Mouse (Mus musculus): Measurements from ENCODE around the gene Impdh1. TPM values are rescaled to one million over a fixed set of nuclear protein-coding genes. Genes with fewer than 3 reads are reported as not detected.
"Not testable (repeated sequence)": the region's sequence is repeated elsewhere in the genome, so short reads cannot be mapped to it uniquely, and the experiment has no call there.

Impdh1 gene
- total and polyA plus RNA-seq, 2 experiments from 2014 or later: 18.9 to 25.7 TPM

DNA sequence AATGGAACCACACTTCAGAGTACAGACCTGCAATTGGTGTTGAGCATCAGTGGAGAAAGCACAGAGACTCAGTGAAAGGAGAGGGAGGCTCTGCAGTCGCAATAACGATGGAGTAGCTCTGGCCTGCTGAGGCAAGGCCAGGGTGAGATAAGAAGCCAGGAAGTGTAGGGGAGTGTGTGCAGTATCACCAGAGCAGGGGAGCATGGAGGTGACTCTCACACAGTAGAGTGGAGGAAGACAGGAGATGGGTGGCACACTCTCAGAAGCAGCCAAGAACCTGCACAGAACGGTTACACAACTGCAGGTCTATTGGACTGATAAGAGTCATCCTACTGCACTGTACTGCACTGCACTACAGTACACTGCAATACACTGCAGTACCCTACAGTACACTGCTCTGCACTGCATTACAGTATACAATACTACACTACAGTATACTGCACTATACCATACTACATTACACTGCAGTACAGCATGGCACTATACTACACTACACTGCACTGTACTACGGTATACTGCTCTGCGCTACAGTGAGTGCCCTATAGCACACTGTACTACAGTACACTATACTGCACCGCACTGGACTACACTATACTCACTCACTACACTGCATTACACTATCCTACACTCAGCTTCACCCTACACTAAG lies 13.2 kb upstream of the Impdh1 start:
- no peaks in the 10 kb centered on the region for H3K36me3 ChIP-seq (replicated peaks; ENCODE audit: control insufficient read depth, insufficient read depth, low read length)
- DNase-seq (ENCODE audit: low spot score): no peak
- TF ChIP-seq EP300 (IDR thresholded peaks at IDR 0.05; ENCODE audit: low read depth): no peak
- TF ChIP-seq CTCF (IDR thresholded peaks at IDR 0.05; ENCODE audit: low read depth): no peak
- H3K4me3 ChIP-seq (ENCODE audit: low read depth, low read length): no peak overlapping the region
- no peaks in the 10 kb centered on the region for H3K9me3 ChIP-seq (replicated peaks; ENCODE audit: control insufficient read depth, low read length)
- H3K4me2 ChIP-seq (ENCODE audit: low read depth, low read length): no peak overlapping the region
- H3K27ac ChIP-seq (ENCODE audit: low read depth): no peak overlapping the region
- H3K4me1 ChIP-seq (ENCODE audit: control insufficient read depth, insufficient read depth): no peaks in the 10 kb centered on the region
- WGBS: 60% methylated on average over 6 of the region's 6 CpGs
- no peak for ATAC-seq (ENCODE audit: insufficient read depth, low read depth)
- no peak overlapping the region for H3K9ac ChIP-seq (replicated peaks; ENCODE audit: low read depth, low read length)
- H3K27me3 ChIP-seq (ENCODE audit: control insufficient read depth, insufficient read depth, low read length): no peaks in the 10 kb centered on the region

DNA sequence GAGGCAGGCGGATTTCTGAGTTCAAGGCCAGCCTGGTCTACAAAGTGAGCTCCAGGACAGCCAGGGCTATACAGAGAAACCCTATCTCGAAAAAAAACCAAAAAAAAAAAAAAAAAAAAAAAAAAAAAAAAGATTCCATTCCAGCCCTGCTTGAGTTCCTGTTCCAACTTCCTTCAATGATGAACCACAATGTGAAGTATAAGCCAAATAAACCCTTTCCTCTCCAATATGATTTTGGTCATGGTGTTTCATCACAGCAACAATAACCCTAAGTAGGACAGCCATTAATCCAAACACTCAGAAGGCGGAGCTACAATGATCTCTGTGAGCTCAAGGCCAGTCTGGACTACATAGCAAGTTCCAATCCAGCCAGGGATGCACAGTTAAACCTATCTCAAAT lies 1.6 kb upstream of the Impdh1 start:
- H3K9ac ChIP-seq (replicated peaks; ENCODE audit: low read depth, low read length); H3K27ac ChIP-seq (ENCODE audit: low read depth); H3K36me3 ChIP-seq (replicated peaks; ENCODE audit: control insufficient read depth, insufficient read depth, low read length); H3K9me3 ChIP-seq (replicated peaks; ENCODE audit: control insufficient read depth, low read length); H3K4me2 ChIP-seq (ENCODE audit: low read depth, low read length); ATAC-seq (ENCODE audit: insufficient read depth, low read depth); H3K4me3 ChIP-seq (ENCODE audit: low read depth, low read length); DNase-seq (ENCODE audit: low spot score); H3K27me3 ChIP-seq (ENCODE audit: control insufficient read depth, insufficient read depth, low read length): not testable (repeated sequence)
- 65% methylated on average over 2 of the region's 3 CpGs for WGBS
- H3K4me1 ChIP-seq (ENCODE audit: control insufficient read depth, insufficient read depth): peaks cover 12% of the 10 kb centered on the region

DNA sequence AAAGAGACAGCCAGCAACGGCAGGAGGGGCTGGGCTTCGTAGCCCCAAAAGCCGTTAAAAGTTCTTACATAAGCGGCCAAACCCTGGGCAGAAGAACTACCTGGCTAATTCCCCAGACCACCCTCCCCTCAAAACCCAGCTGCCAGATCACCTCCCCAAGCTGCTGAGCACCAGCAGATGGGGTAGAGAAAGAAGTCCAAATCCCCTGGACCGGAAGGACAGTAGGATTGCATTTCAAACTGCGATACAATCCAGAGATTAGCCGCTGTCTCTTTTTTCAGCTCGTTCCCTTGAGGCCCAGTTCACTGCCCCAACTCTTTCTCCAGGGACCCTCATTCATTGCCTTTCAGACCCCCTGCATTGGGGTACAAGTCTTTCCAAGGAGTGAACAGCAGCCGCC lies 983 bp downstream of the Impdh1 start:
- H3K27me3 ChIP-seq (ENCODE audit: control insufficient read depth, insufficient read depth, low read length): peaks cover 9% of the 10 kb centered on the region; the same call in 1 of the 2 replicates
- H3K9me3 ChIP-seq (replicated peaks; ENCODE audit: control insufficient read depth, low read length): no peaks in the 10 kb centered on the region
- no peak for DNase-seq (ENCODE audit: low spot score)
- peak overlapping the region; percentile 66; the same call in 1 of the 2 replicates for H3K9ac ChIP-seq (replicated peaks; ENCODE audit: low read depth, low read length)
- H3K36me3 ChIP-seq (replicated peaks; ENCODE audit: control insufficient read depth, insufficient read depth, low read length): no peaks in the 10 kb centered on the region
- H3K4me1 ChIP-seq (ENCODE audit: control insufficient read depth, insufficient read depth): peaks cover 23% of the 10 kb centered on the region
- 29% methylated on average over 9 of the region's 9 CpGs for WGBS
- no peak for ATAC-seq (ENCODE audit: insufficient read depth, low read depth)
- H3K27ac ChIP-seq (ENCODE audit: low read depth): no peak overlapping the region
- peak overlapping the region; percentile 79 for H3K4me3 ChIP-seq (ENCODE audit: low read depth, low read length)
- peak overlapping the region; percentile 96 for H3K4me2 ChIP-seq (ENCODE audit: low read depth, low read length)
- TF ChIP-seq EP300 (IDR thresholded peaks at IDR 0.05; ENCODE audit: low read depth) (no peak), CTCF (IDR thresholded peaks at IDR 0.05; ENCODE audit: low read depth) (no peak)

DNA sequence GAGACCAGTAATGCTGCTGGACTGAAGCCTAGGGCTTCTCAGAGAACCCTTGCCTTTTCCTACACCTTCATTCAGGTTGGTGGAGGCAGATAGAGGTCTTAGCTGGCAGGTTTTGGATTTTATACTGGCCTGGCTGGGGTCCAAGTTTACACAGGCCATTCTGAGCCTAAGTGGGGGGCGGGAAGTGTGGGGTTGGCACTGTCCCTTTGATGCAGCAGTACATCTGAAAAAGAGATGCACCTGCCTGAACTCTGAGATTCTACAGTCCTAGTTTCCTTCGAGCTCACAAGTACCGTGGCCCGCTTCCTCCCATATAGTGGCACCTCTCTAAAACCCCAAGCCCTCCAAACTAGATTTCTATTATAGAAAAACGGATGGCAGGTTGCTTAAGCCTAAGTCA lies 1.4 kb downstream of the Impdh1 start:
- no peaks in the 10 kb centered on the region for H3K36me3 ChIP-seq (replicated peaks; ENCODE audit: control insufficient read depth, insufficient read depth, low read length)
- no peaks in the 10 kb centered on the region for H3K9me3 ChIP-seq (replicated peaks; ENCODE audit: control insufficient read depth, low read length)
- ATAC-seq (ENCODE audit: insufficient read depth, low read depth) (no peak), DNase-seq (ENCODE audit: low spot score) (no peak)
- TF ChIP-seq EP300 (IDR thresholded peaks at IDR 0.05; ENCODE audit: low read depth): no peak
- no peak for TF ChIP-seq CTCF (IDR thresholded peaks at IDR 0.05; ENCODE audit: low read depth)
- peak overlapping the region; percentile 79 for H3K4me3 ChIP-seq (ENCODE audit: low read depth, low read length)
- H3K9ac ChIP-seq (replicated peaks; ENCODE audit: low read depth, low read length): no peak overlapping the region
- peaks cover 9% of the 10 kb centered on the region; the same call in 1 of the 2 replicates for H3K27me3 ChIP-seq (ENCODE audit: control insufficient read depth, insufficient read depth, low read length)
- WGBS: 55% methylated on average over 5 of the region's 5 CpGs
- peak overlapping the region; percentile 32 for H3K27ac ChIP-seq (ENCODE audit: low read depth)
- peaks cover 24% of the 10 kb centered on the region for H3K4me1 ChIP-seq (ENCODE audit: control insufficient read depth, insufficient read depth)
- peak overlapping the region; percentile 96 for H3K4me2 ChIP-seq (ENCODE audit: low read depth, low read length)

DNA sequence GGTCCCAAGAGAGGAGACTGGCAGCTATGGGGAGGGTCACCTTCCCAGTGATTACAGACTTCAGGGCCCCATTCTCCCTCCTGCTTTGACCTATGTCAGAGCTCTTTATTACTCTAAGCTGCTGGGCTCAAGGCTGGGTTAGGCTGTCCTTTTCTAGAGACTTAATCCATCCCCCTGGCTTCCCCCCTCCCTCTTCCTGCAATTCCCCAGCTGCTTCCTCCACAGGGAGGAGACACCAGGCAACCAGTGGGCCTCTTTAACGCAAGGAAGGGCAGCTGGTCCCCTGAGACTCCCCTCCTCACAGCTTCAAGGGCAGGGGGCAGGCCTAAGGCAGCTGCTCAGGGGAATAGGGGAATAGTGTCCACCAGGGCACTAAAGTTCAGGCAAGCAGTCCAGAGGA lies 1.9 kb downstream of the Impdh1 start:
- Histone ChIP-seq H3K4me2 (ENCODE audit: low read depth, low read length) (peak overlapping the region; percentile 96; the same call in 1 of the 2 replicates), H3K9ac (replicated peaks; ENCODE audit: low read depth, low read length) (no peak overlapping the region), H3K27ac (ENCODE audit: low read depth) (peak overlapping the region; percentile 32), H3K4me1 (ENCODE audit: control insufficient read depth, insufficient read depth) (peaks cover 24% of the 10 kb centered on the region), H3K4me3 (ENCODE audit: low read depth, low read length) (no peak overlapping the region), H3K36me3 (replicated peaks; ENCODE audit: control insufficient read depth, insufficient read depth, low read length) (no peaks in the 10 kb centered on the region), H3K27me3 (ENCODE audit: control insufficient read depth, insufficient read depth, low read length) (peaks cover 9% of the 10 kb centered on the region; the same call in 1 of the 2 replicates), H3K9me3 (replicated peaks; ENCODE audit: control insufficient read depth, low read length) (no peaks in the 10 kb centered on the region)
- 42% methylated on average over 1 of the region's 1 CpGs for WGBS
- DNase-seq (ENCODE audit: low spot score) (peak; percentile 53), ATAC-seq (ENCODE audit: insufficient read depth, low read depth) (0 out of 2 replicates have a peak, but pooled peaks have one; percentile 8)
- TF ChIP-seq EP300 (IDR thresholded peaks at IDR 0.05; ENCODE audit: low read depth) (0 out of 2 replicates have a peak, but pooled peaks have one; percentile 39), CTCF (IDR thresholded peaks at IDR 0.05; ENCODE audit: low read depth) (0 out of 2 replicates have a peak, but pooled peaks have one; percentile 1)

DNA sequence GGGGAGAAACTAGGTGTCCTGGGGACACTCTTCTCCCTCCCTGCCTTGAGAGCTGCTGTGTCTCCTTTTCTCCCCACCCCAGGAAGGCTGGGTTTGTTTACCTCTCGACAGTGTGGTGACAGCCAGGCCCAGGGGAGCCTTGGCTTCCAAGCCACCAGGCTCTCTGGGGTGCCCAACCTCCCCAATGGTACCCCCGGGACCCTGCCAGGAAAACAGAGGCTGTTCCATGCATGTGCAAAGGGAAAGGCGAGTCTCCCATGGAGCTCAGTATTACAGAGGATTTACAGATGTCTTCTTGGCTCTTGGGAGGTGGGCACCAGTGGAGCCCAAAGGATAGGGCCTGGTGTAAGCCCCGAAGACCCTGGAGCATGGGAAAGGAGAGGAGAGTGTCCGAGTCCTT lies 2.7 kb downstream of the Impdh1 start:
- WGBS: 70% methylated on average over 5 of the region's 5 CpGs
- ATAC-seq (ENCODE audit: insufficient read depth, low read depth) (no peak), DNase-seq (ENCODE audit: low spot score) (no peak)
- peaks cover 24% of the 10 kb centered on the region for H3K4me1 ChIP-seq (ENCODE audit: control insufficient read depth, insufficient read depth)
- H3K9me3 ChIP-seq (replicated peaks; ENCODE audit: control insufficient read depth, low read length): no peaks in the 10 kb centered on the region
- H3K4me2 ChIP-seq (ENCODE audit: low read depth, low read length): no peak overlapping the region
- no peak overlapping the region for H3K4me3 ChIP-seq (ENCODE audit: low read depth, low read length)
- H3K27me3 ChIP-seq (ENCODE audit: control insufficient read depth, insufficient read depth, low read length): peaks cover 9% of the 10 kb centered on the region; the same call in 1 of the 2 replicates
- TF ChIP-seq CTCF (IDR thresholded peaks at IDR 0.05; ENCODE audit: low read depth) (no peak), EP300 (IDR thresholded peaks at IDR 0.05; ENCODE audit: low read depth) (no peak)
- no peaks in the 10 kb centered on the region for H3K36me3 ChIP-seq (replicated peaks; ENCODE audit: control insufficient read depth, insufficient read depth, low read length)
- H3K27ac ChIP-seq (ENCODE audit: low read depth): no peak overlapping the region
- H3K9ac ChIP-seq (replicated peaks; ENCODE audit: low read depth, low read length): no peak overlapping the region
